Mouse (Mus musculus) hindlimb bud, embryonic 11.5 days (tissue): ENCODE data around the gene Cabin1.

ENCODE experiments used
- DNase-seq: peaks from one replicate; pipeline ENCODE4 v3.0.0-alpha.2; 2012; ENCODE audit warnings: low read depth, low spot score; ENCODE audit errors: extremely low spot score

Cabin1 gene

DNA sequence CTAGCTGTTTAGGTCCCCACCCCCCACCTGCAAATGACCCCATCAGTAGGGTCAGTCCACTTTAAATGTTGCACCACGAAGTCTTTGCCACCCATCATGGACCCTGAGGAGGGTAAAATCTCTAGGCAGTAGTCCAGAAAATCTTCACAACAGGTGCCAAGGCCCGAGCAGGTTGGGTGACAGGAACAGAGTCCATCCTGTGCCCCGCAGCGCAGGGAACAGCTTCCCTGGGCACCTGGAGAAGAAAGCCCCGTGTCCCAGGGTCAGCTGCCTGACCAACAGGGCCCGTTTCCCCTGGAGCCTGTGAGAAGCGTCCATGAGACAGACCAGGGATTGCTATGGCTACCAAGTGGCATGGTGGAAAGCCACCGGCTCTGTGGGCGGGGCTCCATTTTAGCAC is 121.7 kb downstream of the Cabin1 start:
- no peak for DNase-seq

DNA sequence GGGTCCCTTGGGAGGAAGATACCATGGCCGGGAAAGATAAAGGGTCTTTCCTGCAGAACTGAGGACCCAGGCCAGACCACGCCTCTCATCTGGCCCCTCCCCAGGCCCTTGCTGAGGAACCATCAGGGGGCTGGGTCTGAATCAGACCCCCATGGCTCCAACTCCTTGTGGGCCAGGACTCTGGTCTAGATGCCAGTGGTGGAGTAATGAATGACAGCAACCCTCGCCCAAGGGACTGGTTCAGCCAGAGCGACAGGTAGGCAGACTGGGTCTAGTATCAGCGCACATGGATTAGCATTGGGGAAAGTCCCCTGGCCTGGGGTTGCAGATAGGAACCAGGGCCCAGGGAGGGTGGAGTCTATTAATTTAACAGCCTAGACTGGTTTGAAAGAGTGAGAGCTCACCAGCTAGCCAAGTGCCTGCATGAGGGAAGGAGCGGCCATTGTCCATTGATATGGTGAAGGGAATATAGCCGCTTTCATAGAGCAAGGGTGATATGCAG is 122.4 kb downstream of the Cabin1 start:
- DNase-seq, result no peak

DNA sequence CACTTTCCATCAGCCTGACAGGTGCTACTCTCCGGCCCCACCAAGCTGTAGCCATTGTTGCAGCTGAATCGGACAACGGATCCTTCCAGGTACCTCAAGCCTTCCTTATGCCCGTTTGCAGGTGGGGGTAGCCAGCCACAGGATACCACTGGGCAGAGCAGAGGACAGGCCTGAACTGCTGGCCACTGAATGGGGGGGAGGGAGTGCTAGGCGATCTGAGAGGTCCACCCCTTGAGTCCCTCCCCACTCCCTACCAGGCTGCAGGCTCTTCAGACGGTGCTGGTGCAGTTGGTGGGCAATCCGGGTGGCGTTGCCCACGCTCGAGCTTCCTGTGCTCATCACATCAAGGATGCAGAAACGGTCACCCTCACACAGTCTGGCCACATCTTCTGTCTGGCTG is 126.4 kb downstream of the Cabin1 start:
- DNase-seq, result no peak

DNA sequence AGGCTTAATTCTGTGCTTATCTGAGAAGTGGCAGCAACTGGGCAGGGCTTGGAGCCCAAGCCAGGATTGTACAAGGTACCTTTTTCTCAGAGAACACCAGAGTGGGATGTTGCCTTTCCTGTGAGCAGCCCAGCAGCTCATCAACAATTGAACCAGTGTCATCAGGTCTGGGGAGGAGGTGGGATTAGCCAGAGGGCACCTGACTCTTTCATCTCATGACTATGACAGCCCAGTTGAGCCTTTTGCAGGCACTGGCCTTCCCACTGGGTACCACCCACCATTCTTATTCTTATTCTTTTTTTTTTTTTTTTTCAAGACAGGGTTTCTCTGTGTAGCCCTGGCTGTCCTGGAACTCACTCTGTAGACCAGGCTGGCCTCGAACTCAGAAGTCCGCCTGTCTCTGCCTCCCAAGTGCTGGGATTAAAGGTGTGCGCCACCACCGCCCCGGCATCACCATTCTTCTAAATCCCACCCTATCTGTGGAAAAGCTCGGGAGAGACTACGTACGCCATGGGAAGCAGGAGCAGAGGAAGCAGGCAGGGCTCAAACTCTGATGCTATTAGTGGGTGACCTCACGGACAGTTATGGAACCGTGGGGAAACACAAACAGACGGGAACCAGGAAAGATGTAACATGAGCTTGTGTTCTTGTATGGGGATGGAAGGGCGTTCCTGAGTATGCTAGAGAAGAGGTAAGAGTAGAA is 127.9 kb downstream of the Cabin1 start:
- DNase-seq, result no peak

DNA sequence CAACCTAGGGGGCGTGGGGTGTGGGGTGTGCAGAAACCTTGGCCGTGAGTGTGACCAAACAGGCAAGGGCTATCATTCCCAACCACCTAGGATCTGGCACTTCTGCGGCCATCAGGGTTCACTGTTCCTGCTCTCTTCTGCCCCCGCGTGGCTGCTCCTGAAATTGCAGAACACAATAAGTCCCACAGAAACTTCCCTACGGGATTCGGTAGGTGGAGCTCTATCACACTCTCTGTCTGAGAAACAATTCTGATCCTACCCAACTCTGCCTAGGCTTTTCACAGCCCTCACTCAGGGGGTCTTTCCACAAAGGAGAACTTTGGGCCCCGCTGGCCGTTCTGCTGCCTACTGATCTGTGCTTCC is 128.5 kb downstream of the Cabin1 start:
- peak; percentile 60 for DNase-seq

DNA sequence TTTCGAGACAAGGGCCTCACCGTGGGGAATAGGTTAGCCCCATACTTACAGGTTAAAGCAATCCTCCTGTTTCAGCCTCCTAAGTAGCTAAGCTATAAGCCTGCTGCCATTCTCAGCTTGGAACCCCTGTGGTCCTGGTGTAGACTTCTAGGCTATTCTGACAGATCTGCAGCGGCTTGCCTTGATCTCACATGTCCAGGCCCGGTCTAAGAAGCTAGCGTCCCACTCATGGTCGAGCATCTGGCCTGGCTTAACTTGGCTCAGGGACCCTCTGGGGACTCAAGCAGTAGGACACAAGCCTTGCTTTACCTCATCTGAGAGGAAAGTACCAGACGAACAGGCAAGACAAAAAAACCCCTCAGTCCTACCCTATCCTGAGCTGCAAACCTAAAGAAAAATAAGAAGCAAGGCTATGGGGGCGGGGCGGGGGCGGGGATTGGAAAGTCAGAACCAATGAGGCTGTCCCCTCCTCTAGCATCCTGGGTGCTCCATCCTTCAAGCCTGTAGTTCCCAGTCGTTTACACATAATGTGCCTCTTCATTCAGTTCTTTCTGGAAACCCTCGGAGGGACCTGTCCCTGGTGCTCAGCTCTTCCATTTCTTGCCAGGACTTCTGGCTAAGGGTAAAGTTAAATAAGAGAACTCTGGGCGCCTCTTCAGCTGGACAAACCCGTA is 129.0 kb downstream of the Cabin1 start:
- no peak for DNase-seq

DNA sequence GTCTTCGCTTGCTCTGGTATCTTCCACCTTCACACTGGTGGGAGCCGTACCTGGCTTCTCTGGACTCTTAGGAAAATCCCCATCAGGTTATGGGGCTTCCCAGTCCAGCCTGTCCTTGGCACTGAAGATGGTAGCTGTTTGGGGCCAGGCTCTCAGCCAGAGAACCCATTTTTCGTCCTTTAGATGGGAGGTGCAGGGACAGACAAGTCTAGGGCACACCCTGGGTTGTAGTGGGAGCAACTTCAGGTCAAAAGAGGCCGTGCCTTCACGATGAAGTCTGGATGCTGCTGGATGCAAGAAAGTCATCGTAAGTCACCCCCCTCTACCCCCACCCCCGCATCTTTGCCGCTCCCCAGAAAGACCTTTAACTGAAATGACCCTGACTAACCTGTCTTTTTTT is 129.5 kb downstream of the Cabin1 start:
- no peak for DNase-seq

DNA sequence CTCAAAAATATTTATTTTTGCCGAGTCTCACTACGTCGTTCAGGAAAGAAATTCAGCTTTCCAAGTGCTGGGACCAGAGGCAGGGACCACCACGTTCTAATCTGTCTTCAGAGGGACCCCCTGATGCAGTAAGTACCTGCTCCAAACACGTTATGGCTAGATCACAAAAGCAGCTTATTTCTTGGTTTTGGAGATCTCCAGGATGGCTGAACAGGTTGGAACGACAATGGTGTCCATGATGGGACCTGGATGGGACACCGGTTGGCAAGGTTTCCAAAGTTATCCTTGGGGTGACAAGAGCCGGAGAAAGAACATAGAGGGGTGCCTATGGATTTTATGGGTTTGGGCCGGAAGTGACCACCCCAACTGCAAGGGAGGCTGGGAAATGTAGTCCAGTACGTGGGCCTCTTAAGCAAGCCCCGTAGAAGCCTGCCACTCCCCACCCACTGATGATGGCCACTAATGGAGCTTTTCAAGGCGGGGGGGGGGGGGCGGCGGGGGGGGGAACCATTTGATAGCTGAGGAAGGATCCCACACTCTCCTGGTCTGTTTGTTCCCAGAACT is 130.5 kb downstream of the Cabin1 start:
- no peak for DNase-seq

DNA sequence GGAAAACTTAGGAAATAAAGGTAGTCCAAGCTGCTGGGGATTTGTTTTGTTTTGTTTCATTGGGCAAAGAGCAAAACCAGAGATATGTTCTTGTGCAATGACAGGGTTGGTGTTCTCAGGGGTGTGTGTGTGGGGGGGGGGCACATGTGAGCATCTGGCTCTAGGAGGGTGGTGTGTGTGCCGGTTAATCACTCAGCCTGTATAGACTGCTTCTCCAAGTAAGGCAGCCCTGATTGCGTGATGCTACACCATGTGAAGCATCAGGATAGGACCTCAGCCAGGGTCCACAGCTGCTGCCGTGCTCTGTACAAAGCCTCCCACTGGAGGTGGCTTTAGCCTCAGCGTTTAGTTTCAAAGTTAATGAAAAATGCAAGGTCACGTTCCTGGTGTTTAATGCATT is 131.1 kb downstream of the Cabin1 start:
- no peak for DNase-seq

DNA sequence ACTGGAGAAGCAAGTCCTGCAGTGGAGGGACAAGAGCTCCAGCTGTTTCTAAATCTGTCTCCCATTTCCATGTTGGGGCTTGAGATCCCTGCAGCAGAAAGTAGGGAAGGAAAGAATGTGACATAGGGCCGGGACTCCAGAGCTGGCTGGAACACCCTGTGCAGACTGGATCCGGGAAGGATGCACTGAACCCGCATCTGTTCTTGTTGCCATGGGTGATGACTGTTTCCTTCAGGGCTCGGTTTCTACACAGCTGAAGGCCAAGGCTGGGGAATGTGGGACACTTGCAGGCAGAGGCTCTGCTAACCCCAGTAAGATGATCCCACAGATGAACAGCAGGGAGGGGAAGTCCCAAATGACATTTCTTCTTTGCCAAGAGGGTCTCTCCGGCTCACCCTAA is 131.5 kb downstream of the Cabin1 start:
- DNase-seq, result no peak

DNA sequence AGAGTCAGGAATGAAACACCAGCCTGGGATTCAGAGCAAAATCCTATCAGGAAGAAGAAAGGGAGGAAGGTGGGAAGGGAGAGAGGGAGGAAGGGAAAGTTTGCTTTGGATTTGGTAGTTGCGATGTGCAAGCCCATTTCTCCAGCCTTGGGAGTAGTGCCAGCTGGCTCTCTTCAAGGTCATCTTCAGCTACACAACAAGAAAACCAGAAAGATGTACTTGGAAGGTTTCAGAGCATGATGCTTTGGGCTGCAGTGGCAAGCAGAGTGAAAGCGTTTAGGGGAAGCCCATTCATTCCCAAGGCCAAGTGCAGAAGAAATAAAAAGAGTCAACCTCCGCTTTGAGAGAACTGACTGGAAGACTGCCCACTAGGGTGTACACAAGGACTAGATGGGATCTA is 136.7 kb downstream of the Cabin1 start:
- no peak for DNase-seq

DNA sequence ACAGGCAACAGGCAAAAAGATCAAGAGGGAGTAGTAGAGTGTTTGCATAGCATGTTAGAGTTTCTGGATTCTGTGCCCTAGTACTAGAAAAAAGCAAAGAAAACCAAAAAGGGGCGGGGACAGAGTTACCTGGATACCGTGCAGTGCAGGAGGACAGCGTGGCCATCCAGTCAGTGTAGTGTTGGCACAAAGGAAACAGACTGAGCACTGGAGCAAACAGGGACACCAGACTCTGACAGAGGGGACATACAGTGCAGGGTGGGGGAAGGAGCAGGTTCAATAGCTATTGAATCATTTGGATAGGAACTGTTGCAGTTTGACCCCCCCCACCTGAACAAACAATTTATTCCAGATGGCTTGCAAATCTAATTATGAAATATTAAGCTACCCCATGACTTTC is 137.2 kb downstream of the Cabin1 start:
- no peak for DNase-seq

DNA sequence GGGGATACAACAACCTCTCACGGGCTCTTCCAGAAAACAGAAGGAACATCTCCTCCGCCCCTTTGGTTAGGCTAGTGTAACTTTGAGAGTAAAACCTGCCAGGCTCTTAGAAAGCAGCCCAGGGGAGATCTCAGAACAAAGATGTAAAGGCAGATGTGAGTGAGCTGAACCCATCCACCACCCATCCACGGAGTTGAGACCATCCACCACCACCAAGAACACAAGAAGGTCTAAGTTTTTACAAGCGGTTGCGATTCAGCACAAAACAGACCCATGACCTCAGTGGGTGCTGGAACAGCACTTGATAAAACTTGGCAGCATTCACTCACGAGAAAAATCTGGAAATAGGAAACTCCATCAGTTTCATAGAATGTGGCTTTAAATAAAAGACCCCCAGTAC is 138.2 kb downstream of the Cabin1 start:
- no peak for DNase-seq

DNA sequence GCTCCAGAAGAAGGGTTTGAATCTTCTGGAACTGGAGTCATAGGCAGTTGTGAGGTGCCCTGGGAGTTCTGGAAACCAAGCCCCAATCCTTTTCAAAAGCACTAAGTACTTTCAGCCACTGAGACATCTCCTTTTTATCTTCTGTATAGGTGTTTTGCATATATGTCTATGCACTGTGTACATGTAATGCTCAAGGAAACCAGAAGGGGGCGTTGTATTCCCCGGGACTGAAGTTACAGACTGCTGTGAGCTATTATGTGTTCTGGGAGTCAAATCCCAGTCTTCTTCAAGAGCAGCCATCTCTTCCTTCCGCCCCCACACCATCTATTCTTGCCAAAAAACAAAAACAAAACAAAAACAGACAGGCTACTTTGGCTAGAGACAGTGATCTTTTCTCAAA is 143.3 kb downstream of the Cabin1 start:
- DNase-seq, result no peak

DNA sequence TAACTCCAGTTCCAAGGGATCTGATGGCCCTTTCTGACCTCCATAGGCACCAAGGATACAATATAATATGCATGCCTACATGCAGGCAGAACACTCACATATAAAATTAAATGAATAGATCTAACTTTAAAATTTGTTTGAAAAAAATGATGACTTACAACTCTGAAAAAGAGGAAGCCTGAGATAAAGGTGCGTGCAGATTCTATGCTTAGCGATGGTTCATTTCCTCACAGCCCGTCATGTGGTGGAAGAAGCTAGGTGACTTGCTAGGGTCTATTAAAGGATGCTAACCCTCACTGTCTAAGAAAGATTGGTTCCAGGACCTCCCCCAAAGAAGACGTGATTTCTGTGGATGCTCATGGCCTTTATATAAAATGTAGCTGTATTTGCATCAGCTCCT is 148.1 kb downstream of the Cabin1 start:
- no peak for DNase-seq

DNA sequence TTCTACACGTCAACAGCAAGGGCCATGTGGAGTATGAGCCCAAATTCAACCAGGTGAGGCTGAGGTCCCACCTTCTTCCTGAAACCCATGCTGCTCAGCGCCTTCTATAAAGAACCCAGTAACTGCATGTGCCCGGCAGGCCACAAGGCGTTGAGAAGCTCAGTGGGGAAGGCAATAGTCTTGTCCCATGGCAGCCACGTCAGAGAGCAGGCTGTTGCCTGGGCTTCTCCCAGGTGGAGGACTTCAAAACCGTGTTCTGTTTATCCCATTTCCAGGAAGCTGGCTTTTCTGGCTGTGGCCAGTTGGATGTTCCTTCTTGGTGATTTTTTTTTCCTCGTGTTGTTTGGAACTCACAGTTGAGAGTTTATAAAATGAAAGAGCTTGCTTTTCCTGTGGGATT is 153.7 kb downstream of the Cabin1 start:
- DNase-seq, result no peak

DNA sequence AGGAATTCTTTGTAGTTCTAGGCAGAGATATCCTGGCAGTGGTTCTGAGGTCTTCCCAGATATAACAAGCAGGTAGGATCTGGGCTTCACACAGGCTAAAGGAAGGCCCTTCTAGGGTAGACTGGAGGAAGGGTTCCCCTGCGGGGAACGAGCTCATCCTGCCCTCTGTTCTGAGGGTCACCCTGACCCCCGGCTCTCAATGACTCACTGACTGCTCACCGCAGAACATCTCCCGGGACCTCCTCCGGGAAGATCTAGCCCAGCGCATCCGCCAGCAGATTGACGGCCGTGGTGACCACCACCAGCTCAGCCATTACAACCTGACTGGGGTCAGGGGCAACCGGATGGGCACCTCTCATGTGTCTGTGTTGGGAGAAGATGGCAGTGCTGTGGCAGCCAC is 155.2 kb downstream of the Cabin1 start:
- no peak for DNase-seq

DNA sequence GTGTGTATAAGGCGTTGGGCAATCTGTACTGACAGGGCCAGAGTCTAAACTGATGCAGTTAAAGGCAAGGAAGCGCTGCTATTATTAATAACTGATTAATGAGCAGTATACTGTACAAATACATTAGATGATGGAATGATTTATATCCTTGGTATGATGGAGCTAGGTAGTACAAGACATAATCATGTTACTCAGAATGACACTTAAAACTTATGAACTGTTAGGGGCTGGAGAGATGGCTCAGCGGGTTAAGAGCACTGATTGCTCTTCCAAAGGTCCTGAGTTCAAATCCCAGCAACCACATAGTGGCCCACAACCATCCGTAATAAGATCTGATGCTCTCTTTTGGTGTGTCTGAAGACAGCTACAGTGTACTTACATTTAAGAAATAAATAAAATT is 156.9 kb downstream of the Cabin1 start:
- no peak for DNase-seq

DNA sequence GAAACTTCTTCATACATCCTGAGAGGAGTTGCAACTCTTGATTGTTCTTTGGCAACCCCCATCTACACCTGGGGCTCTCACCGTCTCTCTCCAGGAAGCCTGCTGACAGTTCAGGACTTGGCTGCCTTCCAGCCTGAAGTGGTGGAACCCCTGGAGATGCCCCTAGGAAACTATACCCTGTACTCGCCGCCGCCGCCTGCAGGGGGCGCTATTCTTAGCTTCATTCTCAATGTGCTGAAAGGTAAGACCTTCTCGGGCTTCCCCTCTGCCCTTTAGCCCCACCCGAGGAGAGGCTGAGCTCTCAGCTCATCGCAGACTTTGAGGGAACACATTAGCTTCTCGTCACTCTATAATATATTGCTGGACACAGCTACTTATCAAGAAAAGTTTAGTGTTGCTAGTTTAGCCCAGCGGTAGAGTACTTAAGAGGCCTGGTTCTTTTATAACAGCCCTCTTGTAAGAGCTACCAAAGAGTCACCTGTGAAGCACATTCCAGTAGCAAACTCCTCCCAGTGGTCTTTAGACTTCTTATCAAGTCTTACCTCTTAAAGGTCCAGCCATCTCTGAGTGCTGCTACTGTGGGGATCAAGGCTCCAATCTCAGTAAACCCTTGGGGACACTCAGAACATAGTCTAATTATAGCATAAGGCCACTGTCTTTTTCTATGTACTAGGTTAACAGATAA is 158.8 kb downstream of the Cabin1 start:
- no peak for DNase-seq

DNA sequence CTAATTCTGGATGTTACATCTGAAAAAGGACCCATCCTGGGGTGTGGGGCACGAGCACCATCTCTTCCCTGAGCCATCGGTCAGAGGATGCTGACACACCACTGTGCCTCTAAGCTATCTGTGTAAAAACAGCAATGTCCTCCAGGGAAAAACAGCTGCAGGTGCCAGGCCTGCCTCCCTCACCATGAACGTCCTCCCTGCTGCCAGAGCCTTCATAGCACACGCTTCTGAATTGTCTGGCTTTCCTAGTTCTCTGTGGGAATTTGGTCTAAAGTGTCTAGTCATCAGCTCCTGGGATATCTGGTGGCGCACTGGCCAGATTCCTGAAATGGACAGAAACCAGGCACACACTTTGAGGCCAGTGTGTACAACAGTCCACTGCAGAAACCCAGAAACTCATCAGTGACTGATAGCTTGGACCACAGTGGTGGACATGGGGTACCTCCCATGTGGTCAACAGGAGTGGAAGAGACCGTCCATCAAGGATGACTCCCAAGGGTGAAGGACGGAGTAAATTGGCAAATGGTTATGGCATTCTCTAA is 163.9 kb downstream of the Cabin1 start:
- no peak for DNase-seq
